Mouse (Mus musculus) hindbrain, embryonic 15.5 days (tissue): ENCODE results near the gene Pde4b. TPM values are rescaled to one million over a fixed set of nuclear protein-coding genes. Genes with fewer than 3 reads are reported as not detected.
A peak's percentile ranks its signal among the peaks of the same experiment; 100 is the strongest.

ENCODE experiments used
- ATAC-seq: fragments of 200-750 bp; cut with Nextera tagmentation; 2 replicates; pipeline ENCODE4 v1.8.0; 2017; ENCODE audit warnings: low read depth, moderate number of reproducible peaks, moderate TSS enrichment; ENCODE audit not compliant: low FRiP score
- H3K27ac ChIP-seq: fragments of 300-500 bp; sonication (generic); replicated peaks from 2 replicates; pipeline ENCODE4 v1.5.1; 2015; ENCODE audit warnings: mild to moderate bottlenecking, inconsistent platforms
- H3K27me3 ChIP-seq: fragments of 300-500 bp; sonication (generic); 2 replicates; pipeline ENCODE4 v1.6.1; 2015; ENCODE audit warnings: control low read depth, inconsistent platforms
- H3K36me3 ChIP-seq: fragments of 300-500 bp; sonication (generic); 2 replicates; pipeline ENCODE4 v1.6.1; 2015; ENCODE audit warnings: control low read depth, inconsistent platforms
- H3K4me1 ChIP-seq: fragments of 300-500 bp; sonication (generic); replicated peaks from 2 replicates; pipeline ENCODE4 v1.6.1; 2015; ENCODE audit warnings: control low read depth, inconsistent platforms
- H3K4me2 ChIP-seq: fragments of 300-500 bp; sonication (generic); 2 replicates; pipeline ENCODE4 v1.6.1; 2015; ENCODE audit warnings: moderate library complexity, mild to moderate bottlenecking, inconsistent platforms
- H3K4me3 ChIP-seq: fragments of 300-500 bp; sonication (generic); 2 replicates; pipeline ENCODE4 v1.5.1; 2015; ENCODE audit warnings: mild to moderate bottlenecking, inconsistent platforms
- H3K9ac ChIP-seq: fragments of 300-500 bp; sonication (generic); 2 replicates; pipeline ENCODE4 v1.6.1; 2015; ENCODE audit warnings: inconsistent platforms
- H3K9me3 ChIP-seq: fragments of 300-500 bp; sonication (generic); 2 replicates; pipeline ENCODE4 v1.6.1; 2016; ENCODE audit warnings: control low read depth, inconsistent platforms
- WGBS: fragments of 180-500 bp; shearing (Covaris S2); methylation state at CpG from one replicate; pipeline ENCODE4 v1.1.7; 2015; 5-methylcytosine and 5-hydroxymethylcytosine counted together
- polyA plus RNA-seq: library from polyadenylated mRNA; unstranded; fragments of >200 nt; fragmentation: Nextera tagmentation; extraction: Ambion mirVana; gene quantifications from 2 replicates; pipeline ENCODE4 v1.2.1, GENCODE M21; 2015

Pde4b gene
- polyA plus RNA-seq, 1 experiment from 2014 or later: 44.0 TPM

GRCm38 (mm10) chr4:102579746-102580145 is 492.4 kb downstream of the Pde4b start:
- H3K4me3 ChIP-seq: no peak overlapping the region
- no peak overlapping the region for H3K9ac ChIP-seq
- no peaks in the 10 kb centered on the region; the same call in 1 of the 2 replicates for H3K4me1 ChIP-seq
- H3K9me3 ChIP-seq: no peaks in the 10 kb centered on the region
- 89% methylated on average over 2 of the region's 2 CpGs for WGBS
- H3K27me3 ChIP-seq: no peaks in the 10 kb centered on the region
- ATAC-seq: no peak
- no peaks in the 10 kb centered on the region for H3K36me3 ChIP-seq
- H3K27ac ChIP-seq: no peak overlapping the region
- no peak overlapping the region for H3K4me2 ChIP-seq

- H3K4me3 ChIP-seq: no peak overlapping the region
Observed at GRCm38 (mm10) chr4:102582165-102582749, 494.9 kb downstream of the Pde4b start.

DNA sequence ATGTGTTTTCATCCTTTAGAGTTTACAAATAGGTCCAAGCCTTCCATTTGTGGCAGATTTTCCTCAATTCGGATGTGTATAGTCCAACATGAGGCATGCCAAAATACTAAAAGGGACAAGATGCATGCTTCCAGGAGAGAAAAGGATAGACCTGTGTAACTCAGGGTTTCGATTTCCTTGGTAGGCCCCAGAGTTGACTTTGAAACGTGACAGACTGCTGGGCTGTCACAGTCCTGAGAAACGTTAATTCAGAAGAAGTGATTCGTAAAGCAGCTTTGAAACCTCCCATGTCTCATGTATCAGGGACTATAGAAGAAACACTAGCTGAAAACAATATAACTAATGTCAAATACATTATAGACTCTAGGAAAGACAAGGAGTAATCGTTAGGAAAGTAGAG is 495.6 kb downstream of the Pde4b start:
- Histone ChIP-seq H3K27ac (no peak overlapping the region), H3K4me3 (no peak overlapping the region), H3K9me3 (no peaks in the 10 kb centered on the region), H3K36me3 (no peaks in the 10 kb centered on the region), H3K9ac (no peak overlapping the region), H3K27me3 (no peaks in the 10 kb centered on the region), H3K4me1 (peaks cover 4% of the 10 kb centered on the region), H3K4me2 (no peak overlapping the region)
- ATAC-seq: no peak
- 83% methylated on average over 6 of the region's 6 CpGs for WGBS

More at GRCm38 (mm10) chr4:102582165-102582749, 494.9 kb downstream of the Pde4b start:
- Histone ChIP-seq H3K4me1 (no peaks in the 10 kb centered on the region; the same call in 1 of the 2 replicates), H3K27me3 (no peaks in the 10 kb centered on the region), H3K4me2 (no peak overlapping the region), H3K36me3 (no peaks in the 10 kb centered on the region), H3K9ac (no peak overlapping the region), H3K9me3 (no peaks in the 10 kb centered on the region), H3K27ac (no peak overlapping the region)
- ATAC-seq: no peak
- WGBS: 93% methylated on average over 8 of the region's 8 CpGs

DNA sequence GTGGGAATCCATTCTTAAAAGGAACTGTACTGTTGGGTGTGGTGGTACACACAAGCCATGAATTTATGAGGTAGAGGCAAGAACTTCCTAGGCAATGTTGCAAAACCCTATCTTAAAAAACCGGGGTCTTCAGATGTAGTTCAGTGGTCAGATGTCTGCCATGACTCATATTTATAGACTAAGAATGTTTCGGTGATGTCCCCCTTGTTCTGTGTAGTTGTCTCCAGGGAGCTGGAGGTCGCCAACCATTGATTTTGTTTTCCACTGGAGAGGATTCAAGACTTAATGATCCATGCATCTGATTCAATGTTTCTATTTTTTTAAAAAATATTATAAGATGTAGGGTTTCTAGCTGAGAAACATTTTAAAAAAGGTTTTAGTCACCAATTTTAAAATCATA is 496.1 kb downstream of the Pde4b start:
- Histone ChIP-seq H3K27me3 (no peaks in the 10 kb centered on the region), H3K36me3 (no peaks in the 10 kb centered on the region), H3K9ac (no peak overlapping the region), H3K4me1 (peaks cover 8% of the 10 kb centered on the region), H3K9me3 (no peaks in the 10 kb centered on the region), H3K4me2 (no peak overlapping the region), H3K4me3 (no peak overlapping the region), H3K27ac (no peak overlapping the region)
- 76% methylated on average over 3 of the region's 3 CpGs for WGBS
- no peak for ATAC-seq

DNA sequence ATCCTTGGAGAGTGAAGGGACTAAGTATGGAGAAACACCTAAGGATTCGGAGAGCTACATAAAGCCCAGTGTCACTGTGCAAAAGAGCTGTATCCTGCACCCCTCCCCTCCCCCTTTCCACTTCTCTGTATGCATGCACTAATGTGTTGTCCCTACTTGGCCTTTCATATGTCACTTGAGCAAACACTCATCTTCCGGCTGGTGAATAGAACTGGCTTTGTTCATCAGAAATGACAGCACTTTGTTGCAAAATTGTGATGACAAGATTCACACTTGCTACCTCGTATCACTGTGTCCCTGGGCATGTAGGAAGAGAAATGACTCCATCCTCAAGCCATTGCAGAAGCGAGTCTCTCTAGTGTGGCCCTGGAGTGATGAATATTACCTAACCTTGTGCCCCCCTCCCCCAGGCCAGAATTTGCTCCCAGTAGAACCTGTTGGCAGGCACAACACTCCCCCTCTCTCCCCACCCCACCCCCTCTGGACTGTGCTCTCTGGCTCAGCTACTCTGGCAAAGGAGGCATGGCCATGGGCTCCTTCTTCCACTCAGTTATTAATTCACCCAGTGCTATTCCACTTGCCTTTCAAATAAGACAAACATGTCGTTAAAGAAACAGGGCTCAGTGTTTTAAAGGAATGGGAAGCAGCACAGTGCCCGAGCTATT is 497.4 kb downstream of the Pde4b start:
- H3K36me3 ChIP-seq: no peaks in the 10 kb centered on the region
- H3K4me1 ChIP-seq: peaks cover 21% of the 10 kb centered on the region
- H3K27me3 ChIP-seq: no peaks in the 10 kb centered on the region
- H3K4me3 ChIP-seq: no peak overlapping the region
- no peak overlapping the region for H3K9ac ChIP-seq
- ATAC-seq: no peak
- H3K27ac ChIP-seq: no peak overlapping the region
- H3K4me2 ChIP-seq: no peak overlapping the region
- H3K9me3 ChIP-seq: no peaks in the 10 kb centered on the region
- 48% methylated on average over 6 of the region's 6 CpGs for WGBS

GRCm38 (mm10) chr4:102585541-102585940 is 498.2 kb downstream of the Pde4b start:
- ATAC-seq: no peak
- Histone ChIP-seq H3K9ac (no peak overlapping the region), H3K4me2 (no peak overlapping the region), H3K27ac (no peak overlapping the region), H3K9me3 (no peaks in the 10 kb centered on the region), H3K4me1 (peaks cover 26% of the 10 kb centered on the region), H3K27me3 (no peaks in the 10 kb centered on the region), H3K36me3 (no peaks in the 10 kb centered on the region), H3K4me3 (no peak overlapping the region)
- WGBS: 38% methylated on average over 4 of the region's 4 CpGs

DNA sequence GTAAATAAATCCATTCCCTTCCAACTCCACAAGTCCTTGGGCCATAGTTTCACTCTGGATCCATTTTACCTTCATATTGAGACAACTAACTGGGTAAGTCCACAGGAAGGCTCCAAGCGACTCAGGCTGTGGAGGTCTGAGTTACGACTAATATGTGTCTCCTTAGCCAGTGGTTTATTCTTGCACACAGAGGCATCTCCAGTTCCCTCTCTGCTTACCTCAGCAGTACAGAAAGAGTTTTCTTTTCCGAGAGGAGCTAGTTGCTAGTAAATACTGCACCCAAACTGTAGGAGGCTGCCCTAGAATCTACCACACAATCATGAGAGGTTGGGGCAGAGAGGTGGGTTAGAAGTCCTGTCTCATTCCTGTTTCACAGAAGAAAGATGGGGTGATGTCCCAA is 499.4 kb downstream of the Pde4b start:
- Histone ChIP-seq H3K4me1 (peaks cover 38% of the 10 kb centered on the region), H3K9ac (no peak overlapping the region), H3K4me2 (no peak overlapping the region), H3K27ac (no peak overlapping the region), H3K9me3 (no peaks in the 10 kb centered on the region), H3K27me3 (no peaks in the 10 kb centered on the region), H3K4me3 (no peak overlapping the region), H3K36me3 (no peaks in the 10 kb centered on the region)
- 92% methylated on average over 3 of the region's 3 CpGs for WGBS
- ATAC-seq: no peak

DNA sequence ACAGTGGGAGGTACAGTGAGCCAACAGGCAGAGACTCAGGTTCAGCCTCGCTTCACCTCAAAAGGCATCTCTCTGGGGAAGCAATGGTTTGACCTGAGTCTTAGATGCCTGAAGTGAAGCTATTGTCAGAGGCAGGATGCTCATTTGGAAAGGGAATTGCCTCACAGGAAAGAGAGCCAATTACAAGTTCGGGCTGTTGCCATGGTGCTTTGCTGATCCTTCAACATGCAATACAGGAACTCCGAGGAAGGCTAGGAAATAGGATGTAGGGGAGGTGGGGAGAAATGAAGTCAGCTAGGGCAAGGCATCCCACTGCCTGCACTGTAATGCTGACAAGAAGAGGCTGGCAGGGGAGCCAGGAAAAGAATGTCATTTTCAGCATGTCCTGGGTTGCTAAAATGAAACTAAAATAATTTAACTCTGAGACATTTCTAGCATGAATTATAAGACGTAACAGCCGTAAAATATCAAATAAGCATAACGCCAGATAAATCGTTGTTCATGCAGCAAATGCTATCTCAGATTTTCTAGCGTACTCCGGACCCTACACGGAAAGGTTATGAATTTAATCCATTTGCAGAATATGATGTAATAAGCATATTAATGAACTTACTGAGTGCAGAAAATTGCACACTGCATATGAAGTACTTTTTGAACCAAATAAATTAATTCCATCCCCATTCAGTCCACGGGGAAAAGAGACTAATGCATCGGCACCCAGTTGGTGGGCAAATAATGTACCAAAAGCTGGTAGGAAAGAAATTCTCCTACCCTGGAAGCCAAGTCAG is 501.5 kb downstream of the Pde4b start:
- Histone ChIP-seq H3K9me3 (no peaks in the 10 kb centered on the region), H3K4me3 (peak overlapping the region; percentile 42), H3K27ac (peak overlapping the region; percentile 89), H3K27me3 (no peaks in the 10 kb centered on the region), H3K9ac (peak overlapping the region; percentile 41; the same call in 1 of the 2 replicates), H3K36me3 (no peaks in the 10 kb centered on the region), H3K4me1 (peaks cover 55% of the 10 kb centered on the region), H3K4me2 (peak overlapping the region; percentile 66)
- WGBS: 16% methylated on average over 12 of the region's 12 CpGs
- ATAC-seq: peak; percentile 59

DNA sequence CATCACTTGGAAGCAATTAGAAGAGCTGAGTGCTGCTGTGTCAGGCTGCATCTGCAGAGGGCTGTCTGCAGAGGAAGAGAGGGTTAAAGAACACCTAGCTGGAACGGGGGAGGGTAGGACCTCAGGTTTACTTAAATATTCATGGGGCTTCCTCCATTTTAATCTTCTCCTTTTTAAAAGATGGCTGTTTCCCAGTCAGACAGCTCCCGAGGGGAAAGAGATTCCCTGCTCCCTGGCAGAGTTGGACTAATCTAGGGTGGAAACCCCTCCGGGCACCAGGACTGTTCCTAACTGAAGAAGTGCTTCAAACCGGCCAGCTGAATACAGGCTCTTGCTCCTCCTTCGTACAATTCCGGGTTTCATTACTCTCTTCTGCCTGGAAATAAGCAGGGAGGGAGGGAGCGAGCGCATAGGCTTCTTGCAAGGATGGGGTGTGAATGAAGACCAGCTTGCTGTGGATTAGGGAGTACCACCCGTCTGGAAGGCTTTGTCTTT is 502.2 kb downstream of the Pde4b start:
- peak; percentile 65 for ATAC-seq
- peak overlapping the region; percentile 42 for H3K4me3 ChIP-seq
- H3K4me2 ChIP-seq: peak overlapping the region; percentile 66
- H3K27me3 ChIP-seq: no peaks in the 10 kb centered on the region
- H3K36me3 ChIP-seq: no peaks in the 10 kb centered on the region
- H3K4me1 ChIP-seq: peaks cover 58% of the 10 kb centered on the region
- H3K9ac ChIP-seq: peak overlapping the region; percentile 41
- WGBS: 3% methylated on average over 9 of the region's 9 CpGs
- no peaks in the 10 kb centered on the region for H3K9me3 ChIP-seq
- H3K27ac ChIP-seq: peak overlapping the region; percentile 89

GRCm38 (mm10) chr4:102591798-102592197 is 504.5 kb downstream of the Pde4b start:
- Histone ChIP-seq H3K4me1 (peaks cover 58% of the 10 kb centered on the region), H3K4me2 (peak overlapping the region; percentile 36), H3K4me3 (peak overlapping the region; percentile 24), H3K36me3 (peaks cover 11% of the 10 kb centered on the region; the same call in 1 of the 2 replicates), H3K27me3 (no peaks in the 10 kb centered on the region), H3K9ac (peak overlapping the region; percentile 30), H3K27ac (peak overlapping the region; percentile 59), H3K9me3 (no peaks in the 10 kb centered on the region)
- WGBS: 25% methylated on average over 4 of the region's 4 CpGs
- ATAC-seq: peak; percentile 65; the same call in 1 of the 2 replicates

- Histone ChIP-seq H3K4me2 (peak overlapping the region; percentile 36), H3K27me3 (no peaks in the 10 kb centered on the region), H3K36me3 (peaks cover 16% of the 10 kb centered on the region; the same call in 1 of the 2 replicates), H3K9ac (0 out of 2 replicates have a peak overlapping the region, but pooled peaks have one; percentile 21), H3K4me3 (0 out of 2 replicates have a peak overlapping the region, but pooled peaks have one; percentile 24), H3K27ac (peak overlapping the region; percentile 59), H3K9me3 (no peaks in the 10 kb centered on the region), H3K4me1 (peaks cover 58% of the 10 kb centered on the region)
- ATAC-seq: no peak
- 52% methylated on average over 2 of the region's 2 CpGs for WGBS
Observed at GRCm38 (mm10) chr4:102592541-102592940, 505.2 kb downstream of the Pde4b start.

DNA sequence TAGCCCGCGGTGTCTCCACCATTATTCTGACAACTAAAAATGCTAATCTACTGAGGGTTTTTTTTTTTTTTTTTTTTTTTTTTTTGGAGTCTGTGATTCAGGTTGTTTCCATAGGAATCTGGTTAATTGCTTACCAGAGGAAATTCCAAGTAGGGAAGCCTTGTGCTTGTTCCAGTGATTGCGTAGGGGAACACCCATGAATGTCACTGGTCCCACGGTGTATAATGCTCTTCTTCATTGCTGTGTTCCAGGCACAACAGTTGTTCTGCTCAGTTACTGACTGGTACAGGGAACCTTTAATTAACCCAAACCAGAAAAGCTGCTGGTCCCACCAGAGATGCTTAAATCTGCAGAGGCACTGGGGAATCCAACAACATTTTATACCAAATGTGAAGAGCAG is 506.3 kb downstream of the Pde4b start:
- peak overlapping the region; percentile 36; the same call in 1 of the 2 replicates for H3K4me2 ChIP-seq

More for the DNA sequence above, 506.3 kb downstream of the Pde4b start:
- Histone ChIP-seq H3K4me1 (peaks cover 49% of the 10 kb centered on the region), H3K9me3 (no peaks in the 10 kb centered on the region), H3K36me3 (peaks cover 23% of the 10 kb centered on the region; the same call in 1 of the 2 replicates), H3K27ac (no peak overlapping the region), H3K9ac (no peak overlapping the region), H3K4me3 (no peak overlapping the region), H3K27me3 (no peaks in the 10 kb centered on the region)
- no peak for ATAC-seq
- WGBS: 70% methylated on average over 4 of the region's 4 CpGs
